Mouse (Mus musculus) ES-E14 (cell line): Measurements from ENCODE around the gene St13. TPM values are rescaled to one million over a fixed set of nuclear protein-coding genes. Genes with fewer than 3 reads are reported as not detected.
A peak's percentile ranks its signal among the peaks of the same experiment; 100 is the strongest.

Source experiments
- DNase-seq: peaks from one replicate; pipeline ENCODE4 v3.0.0-alpha.2; 2013; ENCODE audit warnings: low read depth, low spot score
- H3K27ac ChIP-seq: 2 replicates; pipeline ENCODE4 v1.5.1; 2012; ENCODE audit warnings: low read depth, mild to moderate bottlenecking, low read length, moderate library complexity, mixed read lengths; ENCODE audit not compliant: poor library complexity, insufficient read depth, severe bottlenecking
- H3K36me3 ChIP-seq: 2 replicates; pipeline ENCODE4 v1.6.1; 2012; ENCODE audit warnings: mild to moderate bottlenecking, low read length, moderate library complexity, mixed read lengths; ENCODE audit not compliant: control insufficient read depth, poor library complexity, insufficient read depth, severe bottlenecking
- H3K4me1 ChIP-seq, 2 experiments: fragments of 150-350 bp in 1 of 2; sonication (generic) in 1 of 2; 2 replicates each; pipeline ENCODE4 v1.6.1; 2012; ENCODE audit warnings: low read length in 2 of 2, mild to moderate bottlenecking in 1 of 2, mixed read lengths in 1 of 2; ENCODE audit not compliant: control insufficient read depth in 2 of 2, insufficient read depth in 2 of 2, poor library complexity in 1 of 2
- H3K4me3 ChIP-seq, 2 experiments: fragments of 150-350 bp in 1 of 2; sonication (generic) in 1 of 2; 2 replicates each; pipeline ENCODE4 v1.5.1; 2012; ENCODE audit warnings: low read length in 2 of 2, low read depth in 1 of 2, mild to moderate bottlenecking in 1 of 2, mixed read lengths in 1 of 2; ENCODE audit not compliant: insufficient read depth in 1 of 2, poor library complexity in 1 of 2, severe bottlenecking in 1 of 2
- H3K9ac ChIP-seq: 2 replicates; pipeline ENCODE4 v1.6.1; 2012; ENCODE audit warnings: low read depth, mild to moderate bottlenecking, low read length, mixed read lengths; ENCODE audit not compliant: poor library complexity, insufficient read depth, severe bottlenecking
- H3K9me3 ChIP-seq: fragments of 150-350 bp; sonication (generic); 2 replicates; pipeline ENCODE4 v1.6.1; 2012; ENCODE audit warnings: low read depth, mild to moderate bottlenecking, low read length; ENCODE audit not compliant: control insufficient read depth, insufficient read depth
- CHD2 ChIP-seq: IDR thresholded peaks from 2 replicates; pipeline ENCODE4 v1.6.1; 2014; ENCODE audit warnings: mild to moderate bottlenecking, low read depth, low read length, inconsistent platforms
- HCFC1 ChIP-seq: IDR thresholded peaks from 2 replicates; pipeline ENCODE4 v1.6.1; 2012; ENCODE audit warnings: low read length, inconsistent platforms, borderline replicate concordance; ENCODE audit not compliant: insufficient read depth
- MAFK ChIP-seq: IDR thresholded peaks from 2 replicates; pipeline ENCODE4 v1.6.1; 2014; ENCODE audit warnings: mild to moderate bottlenecking, low read depth, low read length, inconsistent platforms; ENCODE audit not compliant: insufficient read depth
- ZC3H11A ChIP-seq: IDR thresholded peaks from 2 replicates; pipeline ENCODE4 v1.6.1; 2012; ENCODE audit warnings: low read depth, mild to moderate bottlenecking, inconsistent platforms, low read length, borderline replicate concordance
- ZNF384 ChIP-seq: IDR thresholded peaks from 2 replicates; pipeline ENCODE4 v1.6.1; 2012; ENCODE audit warnings: low read depth, low read length, inconsistent platforms
- in situ Hi-C, 2 experiments: fragments of 600-800 bp; cut with MboI; formaldehyde crosslinking; loops; one replicate each; pipeline ENCODE4 v1.15.1; 2025; ENCODE audit warnings: low sequenced_read_pairs in 2 of 2, inconsistent platforms in 1 of 2; ENCODE audit not compliant: unreplicated experiment in 2 of 2
- total RNA-seq: library from RNA; depleted of rRNA; stranded (reverse); fragments of 300-350 nt; gene quantifications from 2 replicates; pipeline ENCODE4 v1.2.3, GENCODE M21; 2012

Gene St13
- total RNA-seq, 1 experiment: 254 TPM

DNA sequence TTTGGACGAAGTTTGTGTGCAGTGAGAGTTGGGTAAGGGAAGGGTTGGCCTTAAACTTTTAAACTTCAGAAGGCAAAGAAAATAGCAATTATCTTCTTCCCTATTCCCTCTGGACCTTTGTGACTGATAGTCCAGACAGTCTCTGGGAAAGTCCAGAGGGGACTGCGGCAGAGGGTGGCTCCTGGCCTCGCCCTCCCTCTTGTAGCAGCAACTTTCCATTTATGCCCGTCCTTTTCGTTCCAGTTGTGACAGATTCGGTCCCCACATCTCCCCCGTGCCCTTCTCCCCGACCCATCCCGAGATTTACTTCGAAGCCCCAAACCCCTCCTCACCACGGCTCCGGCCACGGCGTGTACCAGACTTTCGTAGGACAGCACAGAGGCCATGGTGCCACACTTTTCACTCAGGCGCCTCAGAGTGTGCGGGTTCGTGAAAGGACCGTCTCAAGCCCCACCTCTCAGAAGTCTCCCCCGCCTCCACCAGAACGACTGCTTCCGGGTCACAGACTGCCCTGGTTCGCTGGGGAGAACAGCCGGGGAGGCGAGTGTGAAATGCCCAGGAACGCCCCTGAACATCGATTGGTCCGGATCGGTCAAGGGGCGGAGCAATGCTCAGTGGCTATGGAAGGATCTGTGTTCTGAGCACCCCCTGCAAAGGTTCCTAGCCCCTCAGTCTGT lies 39.4 kb downstream of the St13 start, which contains the start of gene Slc25a17:
TSS of gene Slc25a17 (minus strand) at position 468 of the 677 bp plus-strand sequence.
- H3K9me3 ChIP-seq: no peaks in the 10 kb centered on the region
- H3K36me3 ChIP-seq: peaks cover 8% of the 10 kb centered on the region; the same call in 1 of the 2 replicates
- peak; percentile 72; the same call in 1 of the 2 replicates for TF ChIP-seq CHD2
- no peak for TF ChIP-seq MAFK
- TF ChIP-seq HCFC1: 0 out of 2 replicates have a peak, but pooled peaks have one; percentile 30
- TF ChIP-seq ZNF384: no peak
- TF ChIP-seq ZC3H11A: no peak
- in situ Hi-C loops: no loop called here
- H3K4me3 ChIP-seq: peak within 1 kb of the TSS; percentile 86 to 95
- peak within 1 kb of the TSS; percentile 89 for H3K9ac ChIP-seq
- H3K4me1 ChIP-seq: peaks cover 3 to 6% of the 10 kb centered on the region in 2 experiments; a peak in 3 of 4 replicates
- DNase-seq: peak; percentile 96
- H3K27ac ChIP-seq: peak within 1 kb of the TSS; percentile 16; the same call in 1 of the 2 replicates

DNA sequence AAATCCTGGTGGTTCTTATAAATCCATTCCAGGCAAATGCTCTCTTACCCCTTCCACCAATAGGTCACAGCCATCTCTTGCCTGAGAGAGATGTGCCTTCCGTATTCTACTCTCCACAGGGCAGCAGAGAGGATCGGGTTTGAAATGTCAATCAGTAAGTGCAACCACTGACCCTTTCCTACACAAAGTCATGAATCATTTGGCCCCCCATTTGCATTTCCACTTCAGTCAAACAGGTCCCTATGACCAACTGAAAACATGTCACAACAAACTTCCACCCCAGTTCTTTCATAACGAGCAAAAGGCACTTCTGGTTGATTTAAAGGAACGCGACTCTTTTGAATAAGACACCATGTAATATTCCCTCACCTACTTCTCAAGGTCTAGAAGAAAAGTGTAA lies 40.5 kb downstream of the St13 start:
- peaks cover 3 to 6% of the 10 kb centered on the region in 2 experiments; a peak in 3 of 4 replicates for H3K4me1 ChIP-seq
- H3K9ac ChIP-seq: no peak overlapping the region; the same call in 1 of the 2 replicates
- peaks cover 4% of the 10 kb centered on the region; the same call in 1 of the 2 replicates for H3K36me3 ChIP-seq
- in situ Hi-C loops: no loop called here
- peak overlapping the region in 1 of 2 experiments; percentile 95; a peak in 1 of 4 replicates for H3K4me3 ChIP-seq
- H3K9me3 ChIP-seq: no peaks in the 10 kb centered on the region
- TF ChIP-seq MAFK (no peak), ZNF384 (no peak), CHD2 (no peak), ZC3H11A (no peak), HCFC1 (no peak)
- H3K27ac ChIP-seq: no peak overlapping the region
- DNase-seq: no peak

DNA sequence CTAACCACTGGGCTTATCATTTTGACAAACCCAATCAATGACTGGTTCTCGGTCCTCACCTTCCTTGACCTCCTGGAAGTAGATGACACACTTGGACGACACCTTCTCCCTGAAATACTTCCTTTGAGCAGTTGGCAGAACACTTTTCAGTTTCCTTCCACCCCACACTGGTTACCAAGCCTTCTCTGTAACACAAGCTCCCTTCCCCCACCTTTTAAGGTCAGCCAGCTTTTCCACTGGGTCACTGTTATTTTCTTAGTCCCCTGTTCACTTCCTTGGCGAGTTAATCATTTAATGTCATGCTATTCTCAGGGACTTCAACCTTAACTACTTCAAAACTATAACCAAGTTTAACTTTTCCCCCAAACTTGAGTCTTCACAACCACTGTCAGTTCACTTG lies 40.9 kb downstream of the St13 start:
- Histone ChIP-seq H3K36me3 (peaks cover 4% of the 10 kb centered on the region; the same call in 1 of the 2 replicates), H3K9ac (no peak overlapping the region), H3K4me1 (peaks cover 3 to 6% of the 10 kb centered on the region in 2 experiments; a peak in 3 of 4 replicates), H3K4me3 (no peak overlapping the region), H3K27ac (no peak overlapping the region), H3K9me3 (no peaks in the 10 kb centered on the region)
- in situ Hi-C loops: no loop called here
- DNase-seq: no peak
- no peak for TF ChIP-seq HCFC1
- TF ChIP-seq ZNF384: no peak
- TF ChIP-seq MAFK: no peak
- no peak for TF ChIP-seq ZC3H11A
- no peak for TF ChIP-seq CHD2

DNA sequence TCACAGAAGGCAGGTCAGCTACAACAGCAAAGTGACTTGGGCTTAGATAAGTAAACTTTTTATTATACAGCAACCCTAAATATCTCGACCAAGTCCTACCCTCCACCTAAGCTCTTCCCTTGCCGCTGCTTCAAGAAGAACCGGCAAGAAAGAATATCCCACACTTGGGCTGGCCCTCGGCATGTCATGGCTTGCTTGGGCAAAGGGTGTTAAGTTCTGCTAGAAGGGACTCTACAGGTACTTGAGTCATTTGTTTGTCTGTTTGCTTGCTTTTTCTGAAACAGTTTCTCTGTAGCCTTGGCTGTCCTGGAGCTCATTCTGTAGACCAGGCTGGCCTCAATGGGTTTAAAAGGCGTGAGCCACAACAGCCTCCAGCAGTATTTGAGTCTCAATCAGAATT lies 42.9 kb downstream of the St13 start:
- no peak for TF ChIP-seq HCFC1
- TF ChIP-seq ZNF384: no peak
- TF ChIP-seq ZC3H11A: no peak
- TF ChIP-seq MAFK: no peak
- no peak for TF ChIP-seq CHD2
- H3K27ac ChIP-seq: peak overlapping the region; percentile 5; the same call in 1 of the 2 replicates
- H3K9ac ChIP-seq: no peak overlapping the region; the same call in 1 of the 2 replicates
- in situ Hi-C loops: no loop called here
- peaks cover 3 to 6% of the 10 kb centered on the region in 2 experiments; a peak in 3 of 4 replicates for H3K4me1 ChIP-seq
- DNase-seq: no peak
- no peaks in the 10 kb centered on the region for H3K9me3 ChIP-seq
- H3K36me3 ChIP-seq: peaks cover 2% of the 10 kb centered on the region; the same call in 1 of the 2 replicates
- H3K4me3 ChIP-seq: no peak overlapping the region
